Comparison of ENCODE assay signal across 8 mouse cellular contexts in genomic region chr10:78043406-78043836, GRCm38 (mm10). TPM values are rescaled to one million over a fixed set of nuclear protein-coding genes. Genes with fewer than 3 reads are reported as not detected.
DNase-seq lines count a peak whose midpoint lies in the region; ATAC-seq and TF ChIP-seq lines count a peak whose summit lies in the region.

Gene Aire (minus strand): TSS chr10:78043610.

- no peak within 1 kb of the TSS for H3K4me3 ChIP-seq in CH12.LX (replicated peaks in 1 of 3; ENCODE audit: low read depth in 2 of 3, low read length in 2 of 3, poor library complexity in 1 of 3)
- H3K4me3 ChIP-seq in bone marrow, adult 2 months (replicated peaks; ENCODE audit: control insufficient read depth, low read depth, low read length) = no peak within 1 kb of the TSS
- peak within 1 kb of the TSS; percentile 18 for H3K4me3 ChIP-seq in embryonic facial prominence, embryonic 15.5 days (replicated peaks)
- H3K4me3 ChIP-seq in heart, embryonic 15.5 days = peak within 1 kb of the TSS; percentile 26
- H3K4me3 ChIP-seq in liver, postnatal 0 days (ENCODE audit: low read depth, low read length) = no peak within 1 kb of the TSS
- peak within 1 kb of the TSS; percentile 27 for H3K4me3 ChIP-seq in neural tube, embryonic 13.5 days
- H3K4me3 ChIP-seq in thymus, adult 2 months (ENCODE audit: control insufficient read depth, insufficient read depth, low read length) = no peak within 1 kb of the TSS

- peak; percentile 45 for DNase-seq in CH12.LX (ENCODE audit: extremely low read depth)
- DNase-seq in kidney, postnatal 10 days = peak; percentile 75
- peak; percentile 73 for DNase-seq in liver, postnatal 0 days
- DNase-seq in thymus, adult 2 months = peak; percentile 83

- TF ChIP-seq EP300 in CH12.LX (IDR thresholded peaks at IDR 0.05; ENCODE audit: low read length) = no peak
- no peak for TF ChIP-seq EP300 in liver, postnatal 0 days (IDR thresholded peaks at IDR 0.05; ENCODE audit: low read depth)

- TF ChIP-seq RAD21 in CH12.LX (IDR thresholded peaks at IDR 0.05; ENCODE audit: low read depth, low read length) = peak; percentile 26

- 6% methylated on average over 27 of the region's 27 CpGs for WGBS in bone marrow, adult 2 months
- 4% methylated on average over 27 of the region's 27 CpGs for WGBS in embryonic facial prominence, embryonic 15.5 days
- WGBS in heart, embryonic 15.5 days = 4% methylated on average over 27 of the region's 27 CpGs
- 2% methylated on average over 27 of the region's 27 CpGs for WGBS in liver, postnatal 0 days (ENCODE audit: insufficient replicate concordance)
- WGBS in neural tube, embryonic 13.5 days = 2% methylated on average over 27 of the region's 27 CpGs
- 9% methylated on average over 27 of the region's 27 CpGs for WGBS in thymus, adult 2 months

- no peak for ATAC-seq in embryonic facial prominence, embryonic 15.5 days (ENCODE audit: insufficient number of reproducible peaks, low FRiP score, low TSS enrichment, low read depth)
- no peak for ATAC-seq in heart, embryonic 15.5 days (replicated peaks; ENCODE audit: insufficient number of reproducible peaks, insufficient read depth, low FRiP score, low read depth)
- ATAC-seq in liver, postnatal 0 days = peak; percentile 29; the same call in 1 of the 2 replicates
- peak; percentile 81 for ATAC-seq in neural tube, embryonic 13.5 days (ENCODE audit: low read depth)

- H3K27ac ChIP-seq in CH12.LX (ENCODE audit: insufficient read depth, low read depth) = no peak within 1 kb of the TSS
- H3K27ac ChIP-seq in bone marrow, adult 2 months (ENCODE audit: control insufficient read depth, insufficient read depth, low read depth, low read length, poor library complexity) = no peak within 1 kb of the TSS
- no peak within 1 kb of the TSS for H3K27ac ChIP-seq in embryonic facial prominence, embryonic 15.5 days (replicated peaks)
- no peak within 1 kb of the TSS for H3K27ac ChIP-seq in heart, embryonic 15.5 days
- no peak within 1 kb of the TSS for H3K27ac ChIP-seq in liver, postnatal 0 days (ENCODE audit: low read depth)
- no peak within 1 kb of the TSS for H3K27ac ChIP-seq in neural tube, embryonic 13.5 days (replicated peaks)
- peak within 1 kb of the TSS; percentile 38; the same call in 1 of the 2 replicates for H3K27ac ChIP-seq in thymus, adult 2 months (ENCODE audit: control insufficient read depth, insufficient read depth, low read length)

- no peak within 1 kb of the TSS for H3K4me2 ChIP-seq in CH12.LX (ENCODE audit: insufficient read depth, low read depth, poor library complexity, severe bottlenecking)
- peak within 1 kb of the TSS; percentile 47 for H3K4me2 ChIP-seq in embryonic facial prominence, embryonic 15.5 days (replicated peaks)
- H3K4me2 ChIP-seq in heart, embryonic 15.5 days = peak within 1 kb of the TSS; percentile 52
- H3K4me2 ChIP-seq in liver, postnatal 0 days (ENCODE audit: low read depth, low read length) = peak within 1 kb of the TSS; percentile 54
- H3K4me2 ChIP-seq in neural tube, embryonic 13.5 days = peak within 1 kb of the TSS; percentile 51

- H3K36me3 ChIP-seq in CH12.LX (replicated peaks in 1 of 2; ENCODE audit: control insufficient read depth in 1 of 2, insufficient read depth in 1 of 2, low read length in 1 of 2) = no peaks in the 10 kb centered on the region
- no peaks in the 10 kb centered on the region for H3K36me3 ChIP-seq in embryonic facial prominence, embryonic 15.5 days
- H3K36me3 ChIP-seq in heart, embryonic 15.5 days = no peaks in the 10 kb centered on the region
- H3K36me3 ChIP-seq in liver, postnatal 0 days (replicated peaks; ENCODE audit: insufficient read depth, low read length) = no peaks in the 10 kb centered on the region
- H3K36me3 ChIP-seq in neural tube, embryonic 13.5 days = no peaks in the 10 kb centered on the region
- H3K36me3 ChIP-seq in thymus, adult 2 months (ENCODE audit: control insufficient read depth, insufficient read depth, low read length) = no peaks in the 10 kb centered on the region

- H3K9ac ChIP-seq in CH12.LX (ENCODE audit: insufficient read depth, low read depth) = no peak within 1 kb of the TSS
- no peak within 1 kb of the TSS; the same call in 1 of the 2 replicates for H3K9ac ChIP-seq in embryonic facial prominence, embryonic 15.5 days
- H3K9ac ChIP-seq in heart, embryonic 15.5 days = no peak within 1 kb of the TSS
- H3K9ac ChIP-seq in liver, postnatal 0 days (replicated peaks) = no peak within 1 kb of the TSS
- peak within 1 kb of the TSS; percentile 17; the same call in 1 of the 2 replicates for H3K9ac ChIP-seq in neural tube, embryonic 13.5 days

- peaks cover 24% of the 10 kb centered on the region for H3K27me3 ChIP-seq in CH12.LX (replicated peaks)
- no peaks in the 10 kb centered on the region for H3K27me3 ChIP-seq in embryonic facial prominence, embryonic 15.5 days
- peaks cover 20% of the 10 kb centered on the region for H3K27me3 ChIP-seq in heart, embryonic 15.5 days
- H3K27me3 ChIP-seq in liver, postnatal 0 days (ENCODE audit: insufficient read depth, low read length) = 0 out of 2 replicates have a peak, but pooled peaks cover 8% of the 10 kb centered on the region
- H3K27me3 ChIP-seq in neural tube, embryonic 13.5 days = 0 out of 2 replicates have a peak, but pooled peaks cover 8% of the 10 kb centered on the region
- no peaks in the 10 kb centered on the region for H3K27me3 ChIP-seq in thymus, adult 2 months (ENCODE audit: control insufficient read depth, insufficient read depth, low read length)

- TF ChIP-seq POLR2A in CH12.LX (IDR thresholded peaks at IDR 0.05; ENCODE audit: low read depth, low read length) = no peak
- no peak for TF ChIP-seq POLR2A in bone marrow, adult 2 months (IDR thresholded peaks at IDR 0.05; ENCODE audit: borderline replicate concordance, control insufficient read depth, low read depth, low read length)
- peak; percentile 34; the same call in 1 of the 2 replicates for TF ChIP-seq POLR2A in thymus, adult 2 months (IDR thresholded peaks at IDR 0.05; ENCODE audit: control insufficient read depth, extremely low read depth, insufficient read depth, low read length, poor library complexity)

- in situ Hi-C loops in CH12.LX (cut with MboI; ENCODE audit: low pct_ligation_motif_present, low pct_unique_long_range_greater_than_20kb, low sequenced_read_pairs) = loop anchor here (25.0 kb wide), 1 partner anchor 344 kb away; no protein-coding TSS in a partner anchor

- TF ChIP-seq CTCF in CH12.LX (conservative IDR thresholded peaks at IDR 0.05 in 1 of 2, IDR thresholded peaks at IDR 0.05 in 1 of 2; ENCODE audit: low read depth in 2 of 2, low read length in 2 of 2) = peak; percentile 56 to 73
- peak; percentile 81 for TF ChIP-seq CTCF in bone marrow, adult 2 months (IDR thresholded peaks at IDR 0.05; ENCODE audit: control insufficient read depth, insufficient read depth, low read length)
- peak; percentile 89 for TF ChIP-seq CTCF in liver, postnatal 0 days (IDR thresholded peaks at IDR 0.05; ENCODE audit: low read depth)
- TF ChIP-seq CTCF in thymus, adult 2 months (IDR thresholded peaks at IDR 0.05; ENCODE audit: borderline replicate concordance, control insufficient read depth, extremely low read depth, insufficient read depth, low read length, poor library complexity) = peak; percentile 98

- peaks cover 17 to 58% of the 10 kb centered on the region in 2 experiments for H3K4me1 ChIP-seq in CH12.LX (ENCODE audit: control insufficient read depth in 1 of 2, insufficient read depth in 2 of 2)
- no peaks in the 10 kb centered on the region; the same call in none of the 2 replicates for H3K4me1 ChIP-seq in bone marrow, adult 2 months (ENCODE audit: control insufficient read depth, insufficient read depth, low read length)
- H3K4me1 ChIP-seq in embryonic facial prominence, embryonic 15.5 days = peaks cover 15% of the 10 kb centered on the region
- peaks cover 9% of the 10 kb centered on the region for H3K4me1 ChIP-seq in heart, embryonic 15.5 days (replicated peaks)
- H3K4me1 ChIP-seq in liver, postnatal 0 days (ENCODE audit: insufficient read depth) = peaks cover 7% of the 10 kb centered on the region
- 0 out of 2 replicates have a peak, but pooled peaks cover 5% of the 10 kb centered on the region for H3K4me1 ChIP-seq in neural tube, embryonic 13.5 days (replicated peaks)
- peaks cover 15% of the 10 kb centered on the region for H3K4me1 ChIP-seq in thymus, adult 2 months (replicated peaks; ENCODE audit: control insufficient read depth, insufficient read depth, low read length)

- no peaks in the 10 kb centered on the region for H3K9me3 ChIP-seq in CH12.LX (replicated peaks; ENCODE audit: low read length)
- no peaks in the 10 kb centered on the region for H3K9me3 ChIP-seq in embryonic facial prominence, embryonic 15.5 days (replicated peaks)
- H3K9me3 ChIP-seq in heart, embryonic 15.5 days (replicated peaks) = no peaks in the 10 kb centered on the region
- no peaks in the 10 kb centered on the region for H3K9me3 ChIP-seq in liver, postnatal 0 days (ENCODE audit: low read length)
- H3K9me3 ChIP-seq in neural tube, embryonic 13.5 days = no peaks in the 10 kb centered on the region

- no peaks in the 10 kb centered on the region for H3K79me2 ChIP-seq in CH12.LX (replicated peaks; ENCODE audit: control insufficient read depth, extremely low read depth, insufficient read depth, poor library complexity, severe bottlenecking)

- dilution Hi-C loops in CH12.LX (cut with MboI; ENCODE audit: extremely low pct_ligation_motif_present, extremely low pct_unique_long_range_greater_than_20kb, low sequenced_read_pairs) = no loop called here

TF ChIP-seq in CH12.LX, 34 proteins besides CTCF, POLR2A, EP300 and RAD21:
- peak; percentile 51 for TF ChIP-seq SMC3 (IDR thresholded peaks at IDR 0.05; ENCODE audit: low read depth, low read length)
- no peak for TF ChIP-seq ETS1 (conservative IDR thresholded peaks at IDR 0.05; ENCODE audit: low read depth, low read length)

RNA-seq across cellular contexts. Expression of gene Aire, which starts in this region (rescaled TPM):
- 0.17 TPM in 1 of 2 replicates, not detected in the other for total RNA-seq in CH12.LX (2012; rRNA removed)
- total RNA-seq in CH12.LX (2014; rRNA removed) = not detected in 2 replicates
- polyA plus RNA-seq in CH12.LX (2012; ENCODE audit: insufficient read length, low read depth) = 0.16 TPM in 1 of 2 replicates, not detected in the other
- not detected in 2 replicates for polyA plus RNA-seq in bone marrow, adult 2 months (2011; ENCODE audit: insufficient read depth, insufficient read length, low replicate concordance, missing spikeins)
- 0.30 and 0.31 TPM in 2 replicates for polyA plus RNA-seq in embryonic facial prominence, embryonic 15.5 days (2015; fragmentation: Nextera tagmentation; extraction: Ambion mirVana)
- polyA plus RNA-seq in heart, embryonic 15.5 days (2015; fragmentation: Nextera tagmentation; extraction: Ambion mirVana) = 0.16 and 1.5 TPM in 2 replicates
- polyA plus RNA-seq in liver, postnatal 0 days (2015; fragmentation: Nextera tagmentation; extraction: Ambion mirVana) = not detected in 2 replicates
- 0.10 and 0.18 TPM in 2 replicates for polyA plus RNA-seq in neural tube, embryonic 13.5 days (2015; fragmentation: Nextera tagmentation; extraction: Ambion mirVana)
- 84.0 and 93.7 TPM in 2 replicates for polyA plus RNA-seq in thymus, adult 2 months (2012; rRNA removed)

Comparison
In these comparisons a context has a peak if more than half of its experiments do, and no peak if none do; other contexts are left out.
1. RNA of gene Aire (polyA plus RNA-seq): 84.0 to 93.7 TPM in thymus, adult 2 months; not detected in bone marrow, adult 2 months, 0.30 to 0.31 TPM in embryonic facial prominence, embryonic 15.5 days, 0.16 to 1.5 TPM in heart, embryonic 15.5 days, 0.16 TPM in CH12.LX, 0.10 to 0.18 TPM in neural tube, embryonic 13.5 days and not detected in liver, postnatal 0 days; every median in the first group is over 10 times any median in the second.
2. Peak in DNase-seq in CH12.LX; RNA of the gene not detected or under 1 TPM.
3. Peak in DNase-seq, ATAC-seq and H3K4me2 ChIP-seq in liver, postnatal 0 days; RNA of the gene not detected or under 1 TPM.
4. Peak in ATAC-seq, H3K4me3 ChIP-seq, H3K9ac ChIP-seq and H3K4me2 ChIP-seq in neural tube, embryonic 13.5 days; RNA of the gene not detected or under 1 TPM.
5. H3K4me3 ChIP-seq: peak in embryonic facial prominence, embryonic 15.5 days (single experiment) and heart, embryonic 15.5 days (single experiment); none in CH12.LX (0 of 3), bone marrow, adult 2 months (single experiment), liver, postnatal 0 days (single experiment) and thymus, adult 2 months (single experiment).
6. Peak in every context shown above with its lines, with median percentiles within 50 percentile points of each other: DNase-seq and CTCF ChIP-seq.